Mouse (Mus musculus) lung, embryonic 15.5 days (tissue): ENCODE results near the gene Zc3h18. TPM values are rescaled to one million over a fixed set of nuclear protein-coding genes. Genes with fewer than 3 reads are reported as not detected.

Source experiments
- ATAC-seq: fragments of 200-750 bp; cut with Nextera tagmentation; 2 replicates; pipeline ENCODE4 v1.8.0; 2017; ENCODE audit warnings: moderate number of reproducible peaks, borderline replicate concordance; ENCODE audit not compliant: low FRiP score, low TSS enrichment; ENCODE audit errors: extremely low read depth
- H3K27ac ChIP-seq: fragments of 300-500 bp; sonication (generic); 2 replicates; pipeline ENCODE4 v1.5.1; 2015; ENCODE audit warnings: moderate library complexity, mild to moderate bottlenecking, inconsistent platforms
- H3K27me3 ChIP-seq: fragments of 300-500 bp; sonication (generic); 2 replicates; pipeline ENCODE4 v1.6.1; 2015; ENCODE audit warnings: inconsistent platforms
- H3K36me3 ChIP-seq: fragments of 300-500 bp; sonication (generic); 2 replicates; pipeline ENCODE4 v1.6.1; 2015; ENCODE audit warnings: inconsistent platforms
- H3K4me1 ChIP-seq: fragments of 300-500 bp; sonication (generic); 2 replicates; pipeline ENCODE4 v1.6.1; 2015; ENCODE audit warnings: inconsistent platforms
- H3K4me2 ChIP-seq: fragments of 300-500 bp; sonication (generic); 2 replicates; pipeline ENCODE4 v1.6.1; 2015; ENCODE audit warnings: inconsistent platforms, mild to moderate bottlenecking, moderate library complexity
- H3K4me3 ChIP-seq: fragments of 300-500 bp; sonication (generic); 2 replicates; pipeline ENCODE4 v1.5.1; 2015; ENCODE audit warnings: mild to moderate bottlenecking, inconsistent platforms
- H3K9ac ChIP-seq: fragments of 300-500 bp; sonication (generic); 2 replicates; pipeline ENCODE4 v1.6.1; 2015; ENCODE audit warnings: inconsistent platforms
- H3K9me3 ChIP-seq: fragments of 300-500 bp; sonication (generic); 2 replicates; pipeline ENCODE4 v1.6.1; 2016; ENCODE audit warnings: inconsistent platforms
- WGBS: fragments of 180-500 bp; shearing (Covaris S2); methylation state at CpG from one replicate; pipeline ENCODE4 v1.1.7; 2015; 5-methylcytosine and 5-hydroxymethylcytosine counted together
- polyA plus RNA-seq: library from polyadenylated mRNA; unstranded; fragments of >200 nt; fragmentation: Nextera tagmentation; extraction: Ambion mirVana; gene quantifications from 2 replicates; pipeline ENCODE4 v1.2.1, GENCODE M21; 2015

Zc3h18 gene
- polyA plus RNA-seq, 1 experiment from 2014 or later: 55.1 TPM

DNA sequence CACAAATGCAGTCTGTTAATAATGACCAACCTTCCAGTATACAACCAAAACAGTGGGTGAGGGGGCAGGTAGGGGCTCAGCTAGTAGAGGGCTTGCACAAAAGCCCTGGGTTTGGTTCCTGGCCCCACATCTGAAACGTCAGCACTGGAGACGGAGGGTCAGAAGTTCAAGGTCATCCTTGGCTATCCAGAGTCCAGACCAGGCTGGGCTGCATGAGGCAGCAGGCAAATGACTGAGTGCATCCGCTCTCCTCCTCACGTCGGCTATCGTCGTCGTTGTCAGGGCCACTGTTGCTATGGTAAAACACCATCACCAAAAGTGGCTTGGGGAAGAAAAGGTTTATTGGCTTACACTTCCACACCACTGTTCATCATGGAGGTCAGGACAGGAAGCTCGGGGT lies 37.9 kb downstream of the Zc3h18 start:
- Histone ChIP-seq H3K4me3 (no peak overlapping the region), H3K4me1 (no peaks in the 10 kb centered on the region), H3K9ac (no peak overlapping the region), H3K4me2 (no peak overlapping the region), H3K9me3 (no peaks in the 10 kb centered on the region), H3K36me3 (peaks cover 90% of the 10 kb centered on the region), H3K27ac (no peak overlapping the region), H3K27me3 (no peaks in the 10 kb centered on the region)
- no peak for ATAC-seq
- WGBS: 81% methylated on average over 9 of the region's 9 CpGs

GRCm38 (mm10) chr8:122415554-122415953 lies 39.1 kb downstream of the Zc3h18 start:
- 79% methylated on average over 6 of the region's 6 CpGs for WGBS
- no peaks in the 10 kb centered on the region for H3K9me3 ChIP-seq

DNA sequence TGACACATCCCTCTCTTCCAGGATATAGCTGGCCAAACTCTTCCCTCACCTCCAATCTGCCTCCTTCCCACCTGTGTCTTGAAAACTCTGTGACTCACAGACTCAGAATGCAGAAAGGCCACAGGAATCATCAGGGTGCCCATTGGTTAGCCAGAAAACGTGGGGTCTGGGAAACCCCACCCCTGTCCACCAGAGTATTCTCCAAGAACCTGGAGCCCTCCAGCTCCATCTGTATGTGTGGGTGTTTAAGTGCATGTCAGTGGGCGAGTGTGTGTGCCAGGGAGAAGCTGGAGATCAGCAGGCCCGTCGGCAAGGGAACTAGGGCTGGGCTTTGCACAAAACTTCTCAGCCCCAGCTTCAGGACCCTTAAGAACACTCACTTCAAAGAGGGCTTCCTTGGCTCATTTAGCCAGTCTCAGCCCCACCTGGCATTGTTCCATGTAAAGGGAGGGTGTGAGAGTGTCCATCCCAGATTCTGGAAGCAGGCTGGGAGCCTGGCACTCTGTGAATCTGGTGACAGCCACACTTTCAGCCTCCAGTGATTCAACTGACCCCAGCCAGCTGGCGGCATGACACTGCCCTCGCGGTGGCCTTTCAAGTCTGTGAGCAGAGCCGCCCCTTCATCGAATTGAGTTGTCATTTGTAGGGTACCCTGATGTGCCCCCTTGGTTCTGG lies 43.6 kb downstream of the Zc3h18 start:
- H3K27ac ChIP-seq: peak overlapping the region; percentile 15; the same call in 1 of the 2 replicates
- 47% methylated on average over 9 of the region's 9 CpGs for WGBS
- ATAC-seq: peak; percentile 12; the same call in 1 of the 2 replicates
- H3K9ac ChIP-seq: no peak overlapping the region
- no peak overlapping the region for H3K4me2 ChIP-seq
- H3K27me3 ChIP-seq: no peaks in the 10 kb centered on the region
- no peaks in the 10 kb centered on the region for H3K9me3 ChIP-seq
- H3K4me1 ChIP-seq: 0 out of 2 replicates have a peak, but pooled peaks cover 9% of the 10 kb centered on the region
- no peak overlapping the region for H3K4me3 ChIP-seq
- peaks cover 34% of the 10 kb centered on the region for H3K36me3 ChIP-seq

More at GRCm38 (mm10) chr8:122415554-122415953, 39.1 kb downstream of the Zc3h18 start:
- no peak overlapping the region for H3K9ac ChIP-seq
- H3K4me1 ChIP-seq: 0 out of 2 replicates have a peak, but pooled peaks cover 9% of the 10 kb centered on the region
- no peak overlapping the region for H3K27ac ChIP-seq
- ATAC-seq: no peak
- no peaks in the 10 kb centered on the region for H3K27me3 ChIP-seq
- H3K4me3 ChIP-seq: no peak overlapping the region
- peaks cover 78% of the 10 kb centered on the region for H3K36me3 ChIP-seq
- H3K4me2 ChIP-seq: no peak overlapping the region

GRCm38 (mm10) chr8:122421376-122422070 lies 45.1 kb downstream of the Zc3h18 start, which contains the start of gene Il17c:
Il17c (plus strand) TSS chr8:122422020.
- no peaks in the 10 kb centered on the region for H3K27me3 ChIP-seq
- H3K4me2 ChIP-seq: no peak within 1 kb of the TSS
- no peak for ATAC-seq
- no peak within 1 kb of the TSS for H3K4me3 ChIP-seq
- no peak within 1 kb of the TSS for H3K9ac ChIP-seq
- H3K4me1 ChIP-seq: 0 out of 2 replicates have a peak, but pooled peaks cover 9% of the 10 kb centered on the region
- no peak within 1 kb of the TSS for H3K27ac ChIP-seq
- WGBS: 72% methylated on average over 14 of the region's 14 CpGs
- H3K9me3 ChIP-seq: no peaks in the 10 kb centered on the region
- peaks cover 20% of the 10 kb centered on the region; the same call in 1 of the 2 replicates for H3K36me3 ChIP-seq

DNA sequence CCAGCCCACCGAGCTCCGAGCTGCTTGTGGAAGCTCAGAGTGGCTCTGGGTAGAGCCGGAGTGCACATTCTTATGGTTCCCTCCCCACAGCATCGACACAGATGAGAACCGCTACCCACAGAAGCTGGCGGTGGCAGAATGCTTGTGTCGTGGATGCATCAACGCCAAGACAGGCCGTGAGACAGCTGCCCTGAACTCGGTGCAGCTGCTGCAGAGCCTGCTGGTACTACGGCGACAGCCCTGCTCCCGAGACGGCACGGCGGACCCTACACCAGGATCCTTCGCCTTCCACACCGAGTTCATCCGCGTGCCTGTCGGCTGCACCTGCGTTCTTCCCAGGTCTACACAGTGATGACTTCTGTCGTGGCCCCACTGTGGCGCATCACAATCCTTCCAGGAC lies 46.8 kb downstream of the Zc3h18 start:
- H3K9me3 ChIP-seq: no peaks in the 10 kb centered on the region
- no peak overlapping the region for H3K27ac ChIP-seq
- H3K27me3 ChIP-seq: no peaks in the 10 kb centered on the region
- no peak overlapping the region for H3K4me3 ChIP-seq
- ATAC-seq: no peak
- peaks cover 9% of the 10 kb centered on the region; the same call in 1 of the 2 replicates for H3K36me3 ChIP-seq
- H3K9ac ChIP-seq: no peak overlapping the region
- 0 out of 2 replicates have a peak, but pooled peaks cover 9% of the 10 kb centered on the region for H3K4me1 ChIP-seq
- WGBS: 79% methylated on average over 24 of the region's 24 CpGs
- H3K4me2 ChIP-seq: no peak overlapping the region

DNA sequence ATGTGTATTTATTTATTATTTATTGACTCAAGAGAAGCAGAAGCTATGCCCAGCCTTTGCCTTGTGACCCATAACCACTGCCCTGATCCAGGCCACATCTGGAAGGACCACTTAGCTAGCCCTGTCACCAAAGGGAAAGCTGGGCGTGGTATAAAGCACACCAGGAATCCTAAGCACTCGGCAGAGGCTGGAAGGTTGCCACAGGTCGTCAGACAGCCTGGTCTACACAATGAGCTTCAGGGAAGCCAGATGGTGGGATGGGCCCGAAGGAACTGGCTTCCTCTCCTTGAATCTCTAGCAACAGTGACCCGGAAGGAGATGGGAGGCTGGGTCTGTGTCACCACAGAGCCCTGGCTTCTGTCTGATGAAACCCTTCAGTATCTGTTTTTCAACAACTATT lies 47.2 kb downstream of the Zc3h18 start:
- WGBS: 42% methylated on average over 5 of the region's 5 CpGs
- ATAC-seq: no peak
- Histone ChIP-seq H3K4me1 (0 out of 2 replicates have a peak, but pooled peaks cover 9% of the 10 kb centered on the region), H3K36me3 (peaks cover 5% of the 10 kb centered on the region; the same call in 1 of the 2 replicates), H3K4me3 (no peak overlapping the region), H3K9me3 (no peaks in the 10 kb centered on the region), H3K4me2 (no peak overlapping the region), H3K27ac (no peak overlapping the region), H3K9ac (no peak overlapping the region), H3K27me3 (no peaks in the 10 kb centered on the region)

DNA sequence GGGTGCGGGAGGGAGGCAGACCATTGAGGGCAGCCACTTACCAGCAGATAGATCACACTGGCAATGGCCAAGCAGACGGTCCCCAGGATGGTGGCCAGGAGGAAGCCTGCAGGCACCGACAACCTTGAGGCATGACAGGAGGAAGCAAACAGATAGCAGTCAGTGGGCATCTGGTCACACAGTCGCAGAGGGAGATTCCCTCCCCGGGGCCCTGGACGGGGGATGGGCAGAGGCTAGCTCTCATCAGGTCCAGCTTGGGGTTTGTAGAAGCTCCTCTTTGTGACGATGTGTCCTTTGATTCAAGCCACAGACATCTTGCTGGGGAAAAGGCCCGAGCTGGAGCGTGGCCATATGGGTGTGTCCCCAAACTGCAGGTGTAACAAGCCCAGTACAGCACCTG lies 49.7 kb downstream of the Zc3h18 start:
- Histone ChIP-seq H3K36me3 (no peaks in the 10 kb centered on the region), H3K4me3 (no peak overlapping the region), H3K27ac (no peak overlapping the region), H3K9ac (no peak overlapping the region), H3K4me2 (no peak overlapping the region), H3K9me3 (no peaks in the 10 kb centered on the region), H3K4me1 (peaks cover under 1% of the 10 kb centered on the region), H3K27me3 (no peaks in the 10 kb centered on the region)
- 66% methylated on average over 9 of the region's 9 CpGs for WGBS
- no peak for ATAC-seq

DNA sequence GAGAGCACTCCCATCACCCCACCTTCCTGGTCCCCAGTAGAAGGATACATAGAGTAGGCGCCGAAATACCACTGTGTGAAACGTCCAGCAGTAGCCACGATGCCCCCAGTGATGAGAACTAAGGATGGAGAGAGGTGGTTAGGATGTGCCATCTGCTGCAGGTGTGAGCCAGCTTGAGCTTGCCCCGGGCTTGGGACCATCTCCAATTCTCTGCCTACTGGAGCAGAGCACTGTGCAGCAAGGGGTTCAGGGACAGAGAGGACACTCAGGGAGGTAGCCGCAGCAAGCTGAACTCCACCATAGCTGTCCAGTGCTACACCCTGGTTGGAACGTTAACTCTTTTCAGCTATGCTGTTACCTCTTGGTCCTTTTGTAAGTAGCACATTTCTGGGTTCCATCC lies 51.2 kb downstream of the Zc3h18 start:
- no peak overlapping the region for H3K4me2 ChIP-seq
- WGBS: 87% methylated on average over 7 of the region's 7 CpGs

DNA sequence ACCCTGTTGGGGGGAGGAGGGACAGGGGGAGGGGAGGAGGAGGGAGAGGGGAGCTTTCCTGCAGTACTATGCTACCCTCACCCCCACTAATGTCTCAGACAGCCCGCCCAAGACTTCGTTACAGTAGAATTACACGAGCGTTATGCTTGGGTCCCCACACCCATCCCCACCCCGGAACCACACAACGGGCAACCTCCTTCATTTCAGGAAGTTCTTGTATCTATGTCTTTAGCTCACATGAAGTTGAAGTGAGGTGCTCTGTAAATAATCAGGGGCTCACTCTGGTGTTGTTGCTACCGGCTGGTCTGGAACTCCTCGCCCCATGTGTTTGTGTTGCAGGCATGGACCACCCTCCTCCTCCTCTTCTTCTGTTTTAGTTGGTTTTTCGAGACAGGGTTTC lies 51.8 kb downstream of the Zc3h18 start:
- H3K4me1 ChIP-seq: peaks cover 19% of the 10 kb centered on the region
- no peak overlapping the region for H3K27ac ChIP-seq
- no peak overlapping the region for H3K4me3 ChIP-seq
- H3K36me3 ChIP-seq: no peaks in the 10 kb centered on the region
- WGBS: 83% methylated on average over 9 of the region's 9 CpGs
- no peak overlapping the region for H3K4me2 ChIP-seq
- H3K27me3 ChIP-seq: no peaks in the 10 kb centered on the region
- H3K9me3 ChIP-seq: no peaks in the 10 kb centered on the region
- ATAC-seq: no peak
- H3K9ac ChIP-seq: no peak overlapping the region

More for the DNA sequence above, 51.2 kb downstream of the Zc3h18 start:
- Histone ChIP-seq H3K4me3 (no peak overlapping the region), H3K27me3 (no peaks in the 10 kb centered on the region), H3K27ac (no peak overlapping the region), H3K4me1 (peaks cover 13% of the 10 kb centered on the region), H3K9me3 (no peaks in the 10 kb centered on the region), H3K36me3 (no peaks in the 10 kb centered on the region), H3K9ac (no peak overlapping the region)
- no peak for ATAC-seq

DNA sequence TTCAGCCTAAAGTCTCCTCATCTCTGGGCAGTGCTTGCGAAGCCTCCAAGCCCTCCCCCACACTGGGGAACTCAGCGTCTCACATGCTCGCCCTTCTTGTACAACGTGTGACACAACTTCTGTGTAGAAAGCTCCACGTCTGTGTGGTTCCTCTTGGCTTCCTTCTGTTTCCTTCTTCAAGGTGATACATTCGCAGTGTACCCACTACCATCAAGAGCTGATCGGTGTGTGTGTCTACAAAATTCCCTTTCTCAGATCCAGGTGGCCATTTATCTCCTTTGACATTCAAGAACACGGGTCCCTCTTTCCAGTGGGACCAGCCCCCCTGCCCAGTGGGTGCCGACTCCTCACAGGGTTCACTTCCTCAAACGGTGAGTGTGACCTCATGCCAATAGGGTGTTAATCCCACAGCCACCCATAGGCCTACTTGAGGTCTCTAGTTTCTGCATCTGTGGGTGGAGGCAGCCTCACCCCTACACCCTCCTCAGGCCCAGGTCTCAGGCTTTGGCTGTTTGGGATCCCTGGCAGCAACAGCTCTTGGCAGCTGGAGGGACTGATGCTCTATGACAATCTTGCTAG lies 53.7 kb downstream of the Zc3h18 start:
- Histone ChIP-seq H3K4me1 (peaks cover 24% of the 10 kb centered on the region), H3K27ac (no peak overlapping the region), H3K4me2 (no peak overlapping the region), H3K36me3 (peaks cover 7% of the 10 kb centered on the region; the same call in 1 of the 2 replicates), H3K27me3 (no peaks in the 10 kb centered on the region), H3K9ac (no peak overlapping the region), H3K4me3 (no peak overlapping the region), H3K9me3 (no peaks in the 10 kb centered on the region)
- no peak for ATAC-seq
- 75% methylated on average over 10 of the region's 10 CpGs for WGBS

DNA sequence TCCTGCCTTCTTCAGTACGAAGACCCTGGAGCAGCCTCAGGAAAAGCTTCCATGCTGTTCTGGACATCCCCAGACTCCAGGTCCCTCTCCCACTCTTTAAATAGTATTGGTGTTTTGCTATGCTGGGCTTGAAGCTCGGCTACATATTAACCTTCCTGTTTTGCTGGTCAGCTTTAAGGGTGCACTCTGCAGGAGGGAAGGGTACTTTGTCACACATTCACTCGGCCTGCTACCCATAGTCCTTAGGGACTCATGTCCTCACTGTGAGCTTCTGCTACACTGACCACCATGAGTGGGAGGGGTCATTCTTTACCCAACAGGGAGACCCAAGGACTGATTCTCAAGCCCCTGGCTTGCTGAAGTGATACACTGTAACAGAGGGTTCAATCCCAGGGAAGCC lies 54.2 kb downstream of the Zc3h18 start:
- no peak overlapping the region for H3K9ac ChIP-seq
- H3K9me3 ChIP-seq: no peaks in the 10 kb centered on the region
- H3K4me3 ChIP-seq: no peak overlapping the region
- 65% methylated on average over 3 of the region's 3 CpGs for WGBS
- no peak for ATAC-seq
- no peak overlapping the region for H3K27ac ChIP-seq
- no peak overlapping the region for H3K4me2 ChIP-seq
- peaks cover 7% of the 10 kb centered on the region; the same call in 1 of the 2 replicates for H3K36me3 ChIP-seq
- H3K4me1 ChIP-seq: peaks cover 24% of the 10 kb centered on the region
- H3K27me3 ChIP-seq: no peaks in the 10 kb centered on the region
